Mouse (Mus musculus): Measurements from ENCODE around the gene Vopp1. TPM values are rescaled to one million over a fixed set of nuclear protein-coding genes. Genes with fewer than 3 reads are reported as not detected.

Vopp1 gene
- total and polyA plus RNA-seq, 2 experiments from 2014 or later = 16.2 to 20.3 TPM

DNA sequence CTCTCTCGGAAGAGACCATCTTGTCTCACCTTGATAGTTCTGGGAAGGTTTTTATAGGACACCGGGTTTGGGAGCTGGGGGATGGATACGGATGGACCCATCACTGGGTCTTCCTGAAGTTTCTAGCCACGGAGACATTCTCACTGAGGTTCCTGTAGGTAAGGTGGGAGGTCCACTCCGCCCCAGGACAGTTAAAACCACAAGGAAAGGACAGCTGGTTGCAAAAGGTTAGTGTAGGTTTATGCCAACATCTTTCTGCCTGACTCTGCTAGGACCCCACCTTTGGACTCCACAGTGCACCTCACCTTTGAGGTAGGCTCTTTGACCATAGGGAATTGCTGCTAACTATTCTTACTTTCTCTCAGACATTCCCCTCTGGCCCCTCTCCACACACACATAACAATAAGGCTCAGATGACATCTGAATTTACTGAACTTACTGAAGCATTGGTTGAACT is 328 bp upstream of the Vopp1 start:
- peak overlapping the region; percentile 68 for H3K4me2 ChIP-seq (ENCODE audit: low read depth, low read length)
- peak overlapping the region; percentile 64 for H3K4me3 ChIP-seq (ENCODE audit: low read depth, low read length)
- peak overlapping the region; percentile 71 for H3K9ac ChIP-seq (replicated peaks; ENCODE audit: low read depth, low read length)
- ATAC-seq (ENCODE audit: insufficient read depth, low read depth) = no peak
- no peaks in the 10 kb centered on the region for H3K4me1 ChIP-seq (ENCODE audit: control insufficient read depth, insufficient read depth)
- 6% methylated on average over 5 of the region's 5 CpGs for WGBS
- no peaks in the 10 kb centered on the region for H3K9me3 ChIP-seq (replicated peaks; ENCODE audit: control insufficient read depth, low read length)
- TF ChIP-seq CTCF (IDR thresholded peaks at IDR 0.05; ENCODE audit: low read depth) = no peak
- no peak for TF ChIP-seq EP300 (IDR thresholded peaks at IDR 0.05; ENCODE audit: low read depth)
- no peak overlapping the region for H3K27ac ChIP-seq (ENCODE audit: low read depth)
- no peaks in the 10 kb centered on the region for H3K36me3 ChIP-seq (replicated peaks; ENCODE audit: control insufficient read depth, insufficient read depth, low read length)
- no peaks in the 10 kb centered on the region for H3K27me3 ChIP-seq (ENCODE audit: control insufficient read depth, insufficient read depth, low read length)
- DNase-seq (ENCODE audit: low spot score) = no peak

DNA sequence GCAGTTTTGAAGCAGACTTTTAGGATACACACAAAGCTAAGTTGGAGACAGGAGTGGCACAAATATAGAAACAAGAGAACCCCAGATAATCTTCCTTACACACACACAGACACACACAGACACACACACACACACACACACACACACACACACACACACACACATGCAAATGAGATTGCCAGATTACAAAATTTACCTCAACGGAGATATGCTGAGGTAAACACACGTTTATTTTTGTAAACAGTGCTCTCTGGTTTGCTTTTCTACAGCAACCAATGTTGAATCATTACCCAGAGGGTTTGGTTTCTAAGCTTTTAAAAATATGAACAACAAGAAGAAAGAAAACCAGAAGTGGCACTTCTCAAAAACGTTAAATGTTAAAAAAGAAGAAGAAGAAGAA is 1.5 kb downstream of the Vopp1 start:
- 8% methylated on average over 3 of the region's 3 CpGs for WGBS
- Histone ChIP-seq H3K9ac (replicated peaks; ENCODE audit: low read depth, low read length) (no peak overlapping the region), H3K4me2 (ENCODE audit: low read depth, low read length) (peak overlapping the region; percentile 68), H3K9me3 (replicated peaks; ENCODE audit: control insufficient read depth, low read length) (no peaks in the 10 kb centered on the region), H3K27ac (ENCODE audit: low read depth) (no peak overlapping the region), H3K27me3 (ENCODE audit: control insufficient read depth, insufficient read depth, low read length) (no peaks in the 10 kb centered on the region), H3K4me1 (ENCODE audit: control insufficient read depth, insufficient read depth) (no peaks in the 10 kb centered on the region), H3K36me3 (replicated peaks; ENCODE audit: control insufficient read depth, insufficient read depth, low read length) (no peaks in the 10 kb centered on the region), H3K4me3 (ENCODE audit: low read depth, low read length) (no peak overlapping the region)
- no peak for TF ChIP-seq EP300 (IDR thresholded peaks at IDR 0.05; ENCODE audit: low read depth)
- no peak for TF ChIP-seq CTCF (IDR thresholded peaks at IDR 0.05; ENCODE audit: low read depth)
- ATAC-seq (ENCODE audit: insufficient read depth, low read depth) (no peak), DNase-seq (ENCODE audit: low spot score) (no peak)

DNA sequence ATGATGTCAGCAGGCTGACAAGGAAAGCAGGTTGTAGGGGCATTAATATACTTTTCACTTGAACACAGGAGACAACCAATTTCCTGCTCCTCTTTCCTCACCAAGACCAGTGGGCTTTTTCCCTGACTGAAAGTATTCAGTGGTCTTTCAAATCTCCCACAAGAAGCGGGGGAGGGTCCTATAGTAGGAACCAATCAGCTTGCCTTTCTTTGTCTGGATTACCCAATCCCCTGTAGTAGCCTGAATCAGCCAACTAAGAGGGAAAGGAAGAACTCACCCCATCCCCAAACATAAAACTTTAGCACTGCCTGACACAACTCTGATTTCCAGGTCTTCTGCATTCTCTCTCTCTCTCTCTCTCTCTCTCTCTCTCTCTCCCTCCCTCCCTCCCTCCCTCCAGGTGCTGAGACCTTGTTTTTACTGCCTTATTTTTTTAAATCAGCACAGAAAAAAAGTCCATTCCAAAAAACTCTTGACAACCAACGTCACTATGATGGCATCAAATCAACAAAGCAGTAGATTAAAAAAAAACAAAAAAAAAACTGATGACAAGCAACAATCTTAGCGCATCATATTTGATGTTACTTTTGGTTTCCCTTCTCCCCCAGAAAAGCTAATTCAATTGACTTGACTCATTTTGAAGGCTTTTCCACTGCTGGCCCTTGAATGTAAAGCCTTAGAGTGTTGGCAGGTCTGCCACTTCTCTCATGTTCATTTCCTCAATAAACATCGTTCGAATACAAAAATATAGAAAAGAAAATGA is 2.1 kb downstream of the Vopp1 start:
- H3K27me3 ChIP-seq (ENCODE audit: control insufficient read depth, insufficient read depth, low read length) = no peaks in the 10 kb centered on the region
- TF ChIP-seq EP300 (IDR thresholded peaks at IDR 0.05; ENCODE audit: low read depth) (no peak), CTCF (IDR thresholded peaks at IDR 0.05; ENCODE audit: low read depth) (no peak)
- H3K4me3 ChIP-seq (ENCODE audit: low read depth, low read length) = no peak overlapping the region
- H3K27ac ChIP-seq (ENCODE audit: low read depth) = no peak overlapping the region
- DNase-seq (ENCODE audit: low spot score) (no peak), ATAC-seq (ENCODE audit: insufficient read depth, low read depth) (no peak)
- H3K4me2 ChIP-seq (ENCODE audit: low read depth, low read length) = no peak overlapping the region; the same call in 1 of the 2 replicates
- H3K4me1 ChIP-seq (ENCODE audit: control insufficient read depth, insufficient read depth) = no peaks in the 10 kb centered on the region
- no peaks in the 10 kb centered on the region for H3K36me3 ChIP-seq (replicated peaks; ENCODE audit: control insufficient read depth, insufficient read depth, low read length)
- 61% methylated on average over 5 of the region's 5 CpGs for WGBS
- H3K9ac ChIP-seq (replicated peaks; ENCODE audit: low read depth, low read length) = no peak overlapping the region
- no peaks in the 10 kb centered on the region for H3K9me3 ChIP-seq (replicated peaks; ENCODE audit: control insufficient read depth, low read length)

DNA sequence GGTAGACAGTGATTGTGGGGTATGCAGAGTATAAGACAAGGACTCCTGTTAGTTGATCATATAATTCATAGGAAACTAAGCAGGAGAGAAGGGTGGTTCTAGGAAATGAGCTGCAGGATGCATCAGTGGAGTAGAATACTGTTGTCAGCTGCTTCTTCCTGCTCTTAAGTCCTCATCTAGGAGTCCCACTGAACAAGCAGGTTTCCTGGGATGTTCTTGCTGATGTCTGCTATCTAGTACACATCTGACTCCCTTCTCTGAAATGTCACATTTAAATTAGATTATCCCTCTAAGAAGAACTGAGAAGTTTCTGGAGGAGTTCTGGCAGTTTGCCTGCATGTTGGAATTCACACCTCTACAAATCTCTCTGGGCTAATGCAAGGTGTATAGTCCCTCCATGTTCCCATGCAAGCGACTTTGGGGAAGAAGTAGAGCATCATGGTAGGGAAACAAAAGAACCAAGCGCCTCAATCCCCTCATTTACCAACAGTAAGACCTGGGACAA is 10.5 kb downstream of the Vopp1 start:
- H3K9ac ChIP-seq (replicated peaks; ENCODE audit: low read depth, low read length) = no peak overlapping the region
- no peaks in the 10 kb centered on the region for H3K27me3 ChIP-seq (ENCODE audit: control insufficient read depth, insufficient read depth, low read length)
- DNase-seq (ENCODE audit: low spot score) = no peak
- no peak overlapping the region for H3K27ac ChIP-seq (ENCODE audit: low read depth)
- peaks cover 4% of the 10 kb centered on the region; the same call in 1 of the 2 replicates for H3K36me3 ChIP-seq (replicated peaks; ENCODE audit: control insufficient read depth, insufficient read depth, low read length)
- peaks cover 3% of the 10 kb centered on the region; the same call in 1 of the 2 replicates for H3K4me1 ChIP-seq (ENCODE audit: control insufficient read depth, insufficient read depth)
- whole genome bisulfite sequencing = 69% methylated on average over 2 of the region's 2 CpGs
- peaks cover 4% of the 10 kb centered on the region; the same call in 1 of the 2 replicates for H3K9me3 ChIP-seq (replicated peaks; ENCODE audit: control insufficient read depth, low read length)
- TF ChIP-seq EP300 (IDR thresholded peaks at IDR 0.05; ENCODE audit: low read depth) (no peak), CTCF (IDR thresholded peaks at IDR 0.05; ENCODE audit: low read depth) (no peak)
- H3K4me3 ChIP-seq (ENCODE audit: low read depth, low read length) = no peak overlapping the region
- H3K4me2 ChIP-seq (ENCODE audit: low read depth, low read length) = no peak overlapping the region
- no peak for ATAC-seq (ENCODE audit: insufficient read depth, low read depth)

DNA sequence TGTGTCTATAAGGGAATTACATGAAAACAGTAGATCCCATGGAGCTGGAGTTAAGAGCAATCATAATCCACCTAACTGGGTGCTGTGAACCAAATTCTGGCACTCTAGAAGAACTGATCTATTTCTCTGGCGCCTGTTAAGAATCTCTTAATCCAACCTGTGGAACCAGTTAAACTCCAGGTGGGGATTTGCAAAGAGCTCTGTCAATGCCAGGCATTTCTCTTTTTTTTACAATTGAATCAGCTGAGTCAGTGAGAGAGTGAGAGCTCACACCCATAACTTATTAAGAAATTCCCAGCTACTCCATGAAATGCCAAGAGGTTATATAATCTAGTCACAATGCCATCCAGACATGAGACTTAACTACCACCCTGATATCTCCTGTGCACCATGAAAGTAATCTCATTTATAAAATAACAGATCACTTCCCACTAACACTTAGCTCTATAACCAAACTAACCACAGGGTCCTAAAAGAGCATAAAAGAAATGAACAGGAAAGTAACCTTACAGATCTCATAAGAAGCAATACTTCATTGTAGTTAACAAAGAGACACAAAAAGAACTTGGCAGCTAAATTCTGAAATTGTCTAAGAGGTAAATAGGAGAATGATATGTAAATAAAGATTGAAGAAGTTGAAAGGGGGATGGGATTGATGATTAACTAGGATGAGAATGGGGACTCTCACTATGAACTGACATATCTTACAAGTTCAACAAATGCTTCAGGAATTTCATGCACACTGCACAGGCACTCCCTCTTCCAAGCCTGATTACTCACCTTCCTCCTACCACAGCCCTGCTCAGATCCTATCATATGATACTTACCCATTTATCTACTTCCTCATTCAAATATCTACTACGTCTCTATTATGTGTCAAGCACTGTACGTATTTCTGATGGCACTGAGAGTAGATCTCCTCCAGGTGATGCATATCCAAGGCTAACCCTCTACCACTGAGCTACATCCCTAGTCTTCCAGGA is 12.9 kb downstream of the Vopp1 start:
- Histone ChIP-seq H3K9me3 (replicated peaks; ENCODE audit: control insufficient read depth, low read length) (peaks cover 6% of the 10 kb centered on the region; the same call in 1 of the 2 replicates), H3K4me3 (ENCODE audit: low read depth, low read length) (no peak overlapping the region), H3K9ac (replicated peaks; ENCODE audit: low read depth, low read length) (no peak overlapping the region), H3K4me1 (ENCODE audit: control insufficient read depth, insufficient read depth) (peaks cover 3% of the 10 kb centered on the region; the same call in 1 of the 2 replicates), H3K27me3 (ENCODE audit: control insufficient read depth, insufficient read depth, low read length) (no peaks in the 10 kb centered on the region), H3K27ac (ENCODE audit: low read depth) (no peak overlapping the region), H3K36me3 (replicated peaks; ENCODE audit: control insufficient read depth, insufficient read depth, low read length) (peaks cover 5% of the 10 kb centered on the region; the same call in 1 of the 2 replicates), H3K4me2 (ENCODE audit: low read depth, low read length) (no peak overlapping the region)
- TF ChIP-seq EP300 (IDR thresholded peaks at IDR 0.05; ENCODE audit: low read depth) (no peak), CTCF (IDR thresholded peaks at IDR 0.05; ENCODE audit: low read depth) (no peak)
- ATAC-seq (ENCODE audit: insufficient read depth, low read depth) (no peak), DNase-seq (ENCODE audit: low spot score) (no peak)
- WGBS = 72% methylated on average over 3 of the region's 3 CpGs

All from heart, postnatal 0 days (tissue).